Mouse (Mus musculus): Measurements from ENCODE around the gene Cebpa.

Gene Cebpa

GRCm38 (mm10) chr7:35120146-35120691 lies 1.1 kb downstream of the Cebpa start:
- no peak for DNase-seq (ENCODE audit: low spot score)

- no peak for DNase-seq (ENCODE audit: low spot score)
Measured at GRCm38 (mm10) chr7:35121150-35121549, 2.1 kb downstream of the Cebpa start.

- no peak for DNase-seq (ENCODE audit: low spot score)
Measured at GRCm38 (mm10) chr7:35122401-35123320, 3.6 kb downstream of the Cebpa start.

GRCm38 (mm10) chr7:35123431-35123953 lies 4.4 kb downstream of the Cebpa start:
- no peak for DNase-seq (ENCODE audit: low spot score)

GRCm38 (mm10) chr7:35124216-35124615 lies 5.1 kb downstream of the Cebpa start:
- no peak for DNase-seq (ENCODE audit: low spot score)

- DNase-seq (ENCODE audit: low spot score) = no peak
Measured at GRCm38 (mm10) chr7:35124745-35125144, 5.7 kb downstream of the Cebpa start.

GRCm38 (mm10) chr7:35125971-35126370 lies 6.9 kb downstream of the Cebpa start:
- DNase-seq (ENCODE audit: low spot score) = no peak

- DNase-seq (ENCODE audit: low spot score) = no peak
Measured at GRCm38 (mm10) chr7:35127001-35127400, 7.9 kb downstream of the Cebpa start.

GRCm38 (mm10) chr7:35127721-35128120 lies 8.6 kb downstream of the Cebpa start:
- no peak for DNase-seq (ENCODE audit: low spot score)

GRCm38 (mm10) chr7:35128677-35129567 lies 9.8 kb downstream of the Cebpa start:
- no peak for DNase-seq (ENCODE audit: low spot score)

- DNase-seq (ENCODE audit: low spot score) = no peak
Measured at GRCm38 (mm10) chr7:35130059-35130738, 11.1 kb downstream of the Cebpa start.

GRCm38 (mm10) chr7:35130888-35131287 lies 11.8 kb downstream of the Cebpa start:
- no peak for DNase-seq (ENCODE audit: low spot score)

- DNase-seq (ENCODE audit: low spot score) = no peak
Measured at GRCm38 (mm10) chr7:35131601-35132000, 12.5 kb downstream of the Cebpa start.

- no peak for DNase-seq (ENCODE audit: low spot score)
Measured at GRCm38 (mm10) chr7:35134621-35135020, 15.5 kb downstream of the Cebpa start.

- DNase-seq (ENCODE audit: low spot score) = no peak
Measured at GRCm38 (mm10) chr7:35137524-35137923, 18.4 kb downstream of the Cebpa start.

GRCm38 (mm10) chr7:35138481-35138880 lies 19.4 kb downstream of the Cebpa start:
- DNase-seq (ENCODE audit: low spot score) = no peak

GRCm38 (mm10) chr7:35139880-35140279 lies 20.8 kb downstream of the Cebpa start:
- no peak for DNase-seq (ENCODE audit: low spot score)

- no peak for DNase-seq (ENCODE audit: low spot score)
Measured at GRCm38 (mm10) chr7:35141519-35141918, 22.4 kb downstream of the Cebpa start.

- DNase-seq (ENCODE audit: low spot score) = no peak
Measured at GRCm38 (mm10) chr7:35142522-35142921, 23.4 kb downstream of the Cebpa start.

- no peak for DNase-seq (ENCODE audit: low spot score)
Measured at GRCm38 (mm10) chr7:35143864-35144618, 24.9 kb downstream of the Cebpa start.

GRCm38 (mm10) chr7:35145068-35145467 lies 26.0 kb downstream of the Cebpa start:
- DNase-seq (ENCODE audit: low spot score) = no peak
